Mouse (Mus musculus): Measurements from ENCODE around the gene Adamts18. TPM values are rescaled to one million over a fixed set of nuclear protein-coding genes. Genes with fewer than 3 reads are reported as not detected.

The Adamts18 gene
- 1.2 TPM for polyA plus RNA-seq (2014; fragmentation: Illumina TruSeq; extraction: RNeasy Lipid Tissue Mini Kit (QIAGEN cat#74804); ENCODE audit: low read depth, low replicate concordance)

DNA sequence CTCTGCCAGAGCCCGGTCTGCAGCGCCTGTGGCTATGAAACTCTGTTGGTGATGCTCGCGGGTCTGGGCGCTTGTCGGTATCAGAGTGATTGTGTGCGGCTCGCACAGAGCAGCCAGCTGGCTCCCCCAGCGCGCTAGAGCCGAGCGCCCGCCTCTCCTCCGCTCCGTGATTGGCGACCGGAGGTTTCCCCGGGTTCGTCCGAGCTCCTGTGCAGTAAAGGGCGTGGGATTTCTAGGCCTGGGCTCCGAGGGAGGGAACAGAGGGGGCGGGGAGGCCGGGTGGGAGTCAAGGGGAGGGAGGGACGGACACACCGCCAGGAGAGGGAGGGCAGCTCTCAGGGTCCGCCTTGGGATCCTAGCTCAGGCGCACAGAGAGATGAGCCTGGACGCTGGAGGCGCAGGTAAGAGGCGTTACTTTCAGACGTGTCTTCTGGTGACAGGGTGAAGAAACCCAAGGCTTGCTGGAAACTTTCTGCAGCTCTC, at the start of gene Adamts18:
Gene Adamts18 (minus strand): TSS at position 86 of the 483 bp plus-strand sequence.

Other genes with a start within 250 kb of the Adamts18 start
- gene Mon1b, start 213.2 kb downstream of the Adamts18 start, polyA plus RNA-seq (2014; fragmentation: Illumina TruSeq; extraction: RNeasy Lipid Tissue Mini Kit (QIAGEN cat#74804); ENCODE audit: low read depth, low replicate concordance) = 13.7 TPM
- not detected for gene Syce1l, start 205.5 kb downstream of the Adamts18 start, polyA plus RNA-seq (2014; fragmentation: Illumina TruSeq; extraction: RNeasy Lipid Tissue Mini Kit (QIAGEN cat#74804); ENCODE audit: low read depth, low replicate concordance)